Mouse (Mus musculus) mesoderm, embryonic 11.5 days (tissue): Measurements from ENCODE around the gene Tacr3.

ENCODE experiments used
- DNase-seq: peaks from one replicate; pipeline ENCODE4 v3.0.0-alpha.2; 2012; ENCODE audit warnings: low read depth, low spot score

Gene Tacr3

GRCm38 (mm10) chr3:134828875-134829530 is at the start of gene Tacr3:
TSS of gene Tacr3 (plus strand) at chr3:134829007.
- peak; percentile 35 for DNase-seq

DNA sequence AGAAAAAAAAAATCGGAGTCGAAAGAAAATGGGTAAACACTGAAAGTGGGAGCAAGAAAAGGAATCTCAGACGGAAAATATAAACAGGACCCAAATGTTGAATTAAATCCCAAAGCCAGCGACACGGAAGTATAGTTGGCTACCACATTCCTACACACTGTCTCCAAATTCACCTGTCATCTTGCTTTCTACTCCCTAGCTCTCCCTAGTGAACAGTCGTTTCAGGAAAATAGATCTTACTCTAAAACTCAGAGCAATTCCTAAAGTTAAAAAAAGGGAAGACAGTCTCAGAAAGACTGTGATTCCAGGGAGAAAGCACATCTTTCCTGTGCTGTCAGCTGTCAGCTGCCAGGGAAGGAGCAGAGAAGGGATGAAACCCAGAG is 324 bp upstream of the Tacr3 start:
- DNase-seq: no peak

DNA sequence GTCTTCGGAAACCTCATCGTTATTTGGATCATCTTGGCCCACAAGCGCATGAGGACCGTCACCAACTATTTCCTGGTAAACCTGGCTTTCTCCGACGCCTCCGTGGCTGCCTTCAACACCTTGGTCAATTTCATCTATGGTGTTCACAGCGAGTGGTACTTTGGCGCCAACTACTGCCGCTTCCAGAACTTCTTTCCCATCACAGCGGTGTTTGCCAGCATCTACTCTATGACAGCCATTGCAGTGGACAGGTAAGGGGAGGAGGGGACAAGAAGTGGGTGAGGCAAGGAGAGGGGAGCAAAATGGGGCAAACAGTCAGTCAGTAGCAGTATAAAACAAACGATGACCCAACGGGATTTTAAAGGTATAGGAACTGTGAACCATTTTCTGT is 719 bp downstream of the Tacr3 start:
- DNase-seq: no peak

GRCm38 (mm10) chr3:134851342-134851741 is 22.5 kb downstream of the Tacr3 start:
- DNase-seq: no peak

- no peak for DNase-seq
Observed at GRCm38 (mm10) chr3:134877701-134878100, 48.9 kb downstream of the Tacr3 start.

DNA sequence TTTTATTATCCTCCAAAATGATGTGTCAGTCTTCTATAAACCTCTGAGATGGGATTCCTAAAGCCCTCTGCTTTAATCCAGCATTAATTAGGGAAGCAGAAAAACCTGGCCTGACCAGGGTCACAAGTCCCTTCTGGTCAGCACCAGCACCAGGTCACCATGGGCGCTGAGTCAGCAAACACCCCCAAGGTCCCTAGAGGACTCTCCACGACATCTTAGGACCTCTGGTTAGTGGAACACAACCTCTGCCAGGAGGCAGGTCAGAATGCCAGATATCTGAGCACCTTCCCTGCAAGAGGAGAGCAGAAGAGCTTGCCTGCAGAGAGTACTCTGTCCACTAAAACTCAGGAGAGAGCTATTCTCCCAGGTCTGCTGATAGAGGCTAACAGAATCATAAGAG is 67.0 kb downstream of the Tacr3 start:
- no peak for DNase-seq

GRCm38 (mm10) chr3:134908890-134909289 is 80.1 kb downstream of the Tacr3 start:
- DNase-seq: no peak

DNA sequence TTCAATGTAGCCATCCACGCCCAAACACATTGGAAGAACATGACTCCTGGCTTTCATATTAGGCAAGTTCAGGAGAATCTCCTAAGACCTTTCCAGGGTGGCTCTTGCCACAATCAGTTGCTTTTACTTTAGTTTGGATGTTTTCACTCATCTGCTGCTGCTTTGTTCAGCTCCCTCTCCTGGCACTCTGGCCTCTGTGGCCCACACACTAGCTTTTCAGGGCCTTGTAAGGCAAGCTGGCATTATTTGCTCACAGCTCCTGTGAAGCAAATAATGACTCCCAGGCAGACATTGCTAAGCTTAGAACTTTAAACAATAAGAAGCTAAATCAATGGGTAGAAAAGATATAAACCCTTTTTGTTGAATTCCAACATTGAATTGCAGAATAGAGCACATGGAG is 105.9 kb downstream of the Tacr3 start:
- no peak for DNase-seq

GRCm38 (mm10) chr3:134935461-134935860 is 106.7 kb downstream of the Tacr3 start:
- no peak for DNase-seq

DNA sequence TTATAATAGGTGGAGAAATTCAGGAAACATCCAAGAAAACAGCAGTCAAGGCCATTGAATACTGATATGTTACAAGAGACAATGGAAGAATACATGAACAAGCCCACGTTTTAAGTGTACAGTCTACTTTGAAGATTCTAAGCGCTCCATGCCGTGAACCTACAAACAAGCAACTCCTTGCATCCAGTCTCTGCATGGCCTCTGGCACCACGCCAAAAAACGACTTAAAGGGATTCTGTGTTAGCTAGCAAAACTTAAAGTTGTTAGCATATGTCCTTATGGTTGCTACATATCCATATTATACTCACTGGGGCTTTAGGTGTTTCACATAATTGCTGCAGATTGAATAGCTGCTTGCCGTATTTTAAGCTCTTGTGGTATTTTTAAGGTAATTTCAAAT is 134.7 kb downstream of the Tacr3 start:
- DNase-seq: no peak

DNA sequence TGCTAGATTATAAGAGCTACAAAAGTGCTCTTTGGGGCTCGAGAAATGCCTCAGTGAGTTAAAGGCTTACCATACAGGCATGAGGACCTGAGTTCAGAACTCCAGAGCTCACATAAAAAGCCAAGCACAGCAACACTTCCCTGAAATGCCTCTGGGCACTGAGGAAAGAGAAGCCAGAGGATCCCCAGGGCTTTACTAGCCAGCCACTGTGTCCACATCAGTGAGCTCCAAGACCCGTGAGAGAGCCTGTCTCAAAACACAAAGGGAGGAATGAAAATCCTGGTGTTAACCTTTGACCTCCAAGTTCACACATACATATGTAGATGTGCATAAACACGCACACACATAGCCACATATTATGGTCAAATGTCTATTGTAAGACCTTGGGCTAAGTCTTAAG is 150.1 kb downstream of the Tacr3 start:
- DNase-seq: peak; percentile 6

DNA sequence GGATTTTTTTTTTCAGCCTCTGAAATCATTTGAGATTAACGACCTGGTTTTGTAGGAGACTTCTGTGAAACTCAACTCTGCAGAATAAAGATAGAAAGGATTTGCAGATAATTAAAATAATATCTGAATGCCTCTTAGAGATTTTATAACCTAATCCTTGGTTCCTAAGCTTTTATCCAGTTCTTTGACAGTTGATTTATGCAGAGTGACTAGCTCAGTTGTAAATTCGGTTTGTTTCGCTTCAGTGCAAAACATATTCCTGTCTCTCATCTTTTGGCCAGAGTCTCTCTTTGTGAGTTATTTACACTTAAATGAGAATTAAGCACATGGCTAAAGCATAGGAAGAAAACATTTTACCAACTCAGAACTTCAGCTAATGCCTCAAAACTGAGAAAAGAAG is 151.3 kb downstream of the Tacr3 start:
- DNase-seq: peak; percentile 14
